Mouse (Mus musculus) testis, postnatal 14 days (tissue): Measurements from ENCODE around the gene Crlf2.
A peak's percentile ranks its signal among the peaks of the same experiment; 100 is the strongest.

ENCODE experiments used
- DNase-seq: peaks from one replicate; pipeline ENCODE4 v3.0.0; 2021; ENCODE audit warnings: low spot score

Crlf2 gene

GRCm38 (mm10) chr5:109558404-109559160 is at the start of gene Crlf2:
Crlf2 (minus strand) TSS chr5:109558993.
- peak; percentile 93 for DNase-seq

DNA sequence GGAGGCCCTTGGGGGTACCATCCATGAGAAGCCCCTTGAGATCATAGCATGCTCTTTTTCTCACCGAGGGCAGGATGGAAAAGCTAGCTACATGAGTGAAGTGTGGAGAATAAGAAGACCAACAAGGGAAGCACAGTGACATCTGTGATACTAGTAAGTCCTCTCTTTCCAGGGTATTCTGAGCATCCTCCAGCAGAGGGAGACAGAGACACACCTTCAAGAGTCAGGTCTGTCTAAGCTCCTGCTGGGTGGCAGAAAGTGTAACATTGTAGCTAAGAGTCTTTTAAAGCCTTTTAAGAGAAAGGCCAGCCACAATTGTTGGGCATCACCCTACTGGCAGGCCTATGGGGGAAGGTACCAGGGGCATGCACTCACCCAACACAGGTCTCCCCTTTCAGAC is 43.8 kb upstream of the Crlf2 start:
- DNase-seq: peak; percentile 30

DNA sequence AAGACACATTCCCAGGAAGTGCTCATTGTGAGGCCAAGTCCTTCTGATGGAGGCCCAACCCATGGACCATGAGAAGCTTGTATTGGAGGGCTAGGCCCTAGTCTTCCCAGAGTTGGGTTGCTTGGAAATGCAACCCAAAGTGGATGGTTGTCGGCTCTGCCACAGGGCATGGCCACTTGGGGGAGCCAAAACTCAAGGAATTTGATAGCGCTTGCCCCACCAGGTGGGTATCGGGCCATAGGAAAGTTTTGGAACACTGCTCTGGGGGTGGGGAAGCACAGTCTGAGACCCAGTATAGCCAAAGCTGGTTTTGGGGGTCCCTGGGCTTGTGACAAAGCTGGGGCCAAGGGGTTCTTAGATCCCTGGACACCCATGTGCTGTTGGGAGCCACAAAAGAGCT is 42.3 kb upstream of the Crlf2 start:
- no peak for DNase-seq

DNA sequence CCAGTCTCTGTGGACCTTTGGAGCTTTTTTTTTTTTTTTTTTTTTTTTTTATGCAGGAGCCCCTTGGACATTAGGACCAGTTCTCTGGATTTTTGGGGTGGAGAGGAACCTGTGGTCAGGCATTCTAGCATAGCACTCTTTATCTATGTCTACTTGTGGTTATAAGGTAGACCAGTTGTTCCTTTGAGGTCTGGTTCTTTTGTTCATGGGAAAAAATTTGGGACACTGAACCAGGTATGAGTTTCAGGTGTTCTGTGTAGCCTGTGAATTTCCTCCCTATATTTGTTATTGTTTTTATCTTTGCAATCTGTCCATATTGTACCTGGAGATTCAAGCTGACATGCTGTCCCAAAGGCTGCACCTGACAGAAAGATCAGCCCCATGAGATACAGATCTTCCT is 40.1 kb upstream of the Crlf2 start:
- DNase-seq: no peak

- no peak for DNase-seq
Measured at GRCm38 (mm10) chr5:109596647-109597046, 37.9 kb upstream of the Crlf2 start.

DNA sequence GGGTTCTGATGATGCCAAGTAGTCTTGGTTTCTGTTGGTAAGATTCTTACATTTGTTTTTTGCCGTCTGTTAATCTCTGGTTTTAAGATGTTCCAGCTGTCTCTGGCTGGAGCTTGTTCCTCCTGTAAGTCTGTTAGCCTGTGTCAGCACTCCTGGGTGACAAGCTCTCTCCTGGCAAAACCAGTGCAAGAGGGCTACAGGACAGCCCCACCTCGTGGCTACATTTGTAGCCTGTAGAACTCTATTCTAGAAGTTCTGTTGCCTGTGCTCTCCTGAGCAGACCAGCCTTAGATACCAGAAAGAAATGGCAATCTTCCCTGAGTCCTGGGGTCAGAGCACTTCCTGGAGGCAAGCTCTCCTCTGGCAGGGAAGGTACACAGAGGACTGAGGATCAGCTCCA is 4.0 kb upstream of the Crlf2 start:
- DNase-seq: no peak

DNA sequence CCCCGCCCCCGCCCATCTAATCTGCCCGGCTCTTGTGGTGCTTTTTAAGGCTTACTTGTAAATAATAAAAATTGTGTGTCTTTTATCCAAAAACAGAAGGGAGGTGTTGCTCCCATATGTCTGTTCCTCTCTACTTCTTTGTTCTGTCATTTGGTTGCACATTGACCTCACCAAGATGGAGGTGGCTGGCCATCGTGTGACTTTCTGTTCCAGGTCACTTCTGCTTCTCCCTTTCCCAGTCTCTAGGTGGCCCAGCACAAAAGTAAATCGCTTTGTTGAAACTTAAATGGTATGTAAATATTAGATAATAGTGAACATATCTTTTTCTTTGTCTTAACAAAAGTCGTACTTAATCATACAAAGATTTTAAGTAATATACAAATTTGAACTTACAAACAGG is 398 bp upstream of the Crlf2 start:
- peak; percentile 22 for DNase-seq

DNA sequence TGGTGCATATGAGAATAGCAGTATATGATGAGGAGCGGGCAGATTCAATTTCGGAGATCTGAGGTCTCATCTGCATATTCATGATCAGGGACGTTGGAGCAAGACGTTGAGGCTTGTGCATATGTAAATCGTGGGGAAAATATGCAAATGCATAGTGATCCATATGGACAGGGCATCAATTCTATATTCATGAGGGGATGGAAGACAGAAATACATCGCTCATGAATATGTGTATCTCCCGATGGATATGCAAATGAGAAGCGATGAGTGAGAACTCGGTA is 730 bp downstream of the Crlf2 start:
- DNase-seq: no peak

- peak; percentile 98 for DNase-seq
Measured at GRCm38 (mm10) chr5:109557321-109558122, 1.3 kb downstream of the Crlf2 start.

DNA sequence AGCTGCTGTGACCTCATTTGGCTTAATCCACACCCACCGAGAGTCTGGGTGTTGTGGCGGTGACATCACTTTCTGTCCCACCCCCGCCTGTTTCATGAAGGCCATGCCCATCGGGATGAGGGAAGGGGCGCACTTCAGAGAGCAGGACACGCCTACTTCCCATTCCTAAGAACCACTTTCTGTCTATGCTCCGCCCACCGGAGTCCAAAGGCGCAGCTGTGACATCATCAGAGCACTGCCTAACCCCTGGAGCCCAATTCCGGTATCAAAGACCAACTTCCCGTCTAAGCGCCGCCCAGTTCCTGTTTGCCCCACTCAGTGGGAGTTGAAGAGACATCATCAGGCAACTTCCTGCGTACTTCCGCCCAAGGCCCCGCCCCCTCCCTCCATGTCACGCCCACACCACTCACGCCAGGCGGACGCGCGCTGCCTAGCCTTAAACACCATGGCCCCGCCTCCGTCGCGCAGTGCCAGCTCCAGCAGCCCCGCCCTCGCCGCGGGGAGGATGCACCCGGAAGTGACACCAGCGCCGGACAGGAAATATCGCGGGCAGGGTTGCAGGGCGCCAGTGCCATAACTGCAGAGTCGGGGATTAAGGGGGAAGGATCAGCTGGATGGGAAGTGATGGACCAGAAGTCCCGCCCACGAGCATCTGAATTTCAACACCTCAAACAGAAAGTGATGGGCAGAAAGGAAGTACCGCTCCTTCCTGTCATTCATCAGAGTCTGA is 2.0 kb downstream of the Crlf2 start:
- DNase-seq: peak; percentile 96

- DNase-seq: peak; percentile 85
Measured at GRCm38 (mm10) chr5:109555676-109556571, 2.9 kb downstream of the Crlf2 start.

DNA sequence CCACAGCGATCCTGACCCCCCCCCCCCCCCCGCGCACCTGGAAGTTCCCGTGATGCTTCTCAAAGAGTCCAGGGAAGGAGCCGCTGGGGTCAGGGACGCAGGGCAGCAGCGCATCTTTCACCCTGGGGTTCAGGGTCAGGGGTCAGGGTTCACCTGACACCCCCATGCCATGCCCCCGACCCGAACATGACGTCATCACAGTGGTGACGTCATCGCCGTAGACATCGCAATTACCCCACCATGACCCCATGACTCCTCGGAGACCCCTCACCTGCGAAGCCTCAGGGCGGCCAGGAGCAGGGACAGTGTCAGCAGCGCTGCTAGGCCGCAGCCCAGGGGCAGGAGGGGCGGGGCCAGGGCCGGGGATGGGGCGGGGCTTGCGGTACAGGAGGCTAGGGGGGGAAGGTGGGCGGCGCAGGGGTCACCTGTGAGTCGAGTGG is 3.5 kb downstream of the Crlf2 start:
- DNase-seq: no peak

DNA sequence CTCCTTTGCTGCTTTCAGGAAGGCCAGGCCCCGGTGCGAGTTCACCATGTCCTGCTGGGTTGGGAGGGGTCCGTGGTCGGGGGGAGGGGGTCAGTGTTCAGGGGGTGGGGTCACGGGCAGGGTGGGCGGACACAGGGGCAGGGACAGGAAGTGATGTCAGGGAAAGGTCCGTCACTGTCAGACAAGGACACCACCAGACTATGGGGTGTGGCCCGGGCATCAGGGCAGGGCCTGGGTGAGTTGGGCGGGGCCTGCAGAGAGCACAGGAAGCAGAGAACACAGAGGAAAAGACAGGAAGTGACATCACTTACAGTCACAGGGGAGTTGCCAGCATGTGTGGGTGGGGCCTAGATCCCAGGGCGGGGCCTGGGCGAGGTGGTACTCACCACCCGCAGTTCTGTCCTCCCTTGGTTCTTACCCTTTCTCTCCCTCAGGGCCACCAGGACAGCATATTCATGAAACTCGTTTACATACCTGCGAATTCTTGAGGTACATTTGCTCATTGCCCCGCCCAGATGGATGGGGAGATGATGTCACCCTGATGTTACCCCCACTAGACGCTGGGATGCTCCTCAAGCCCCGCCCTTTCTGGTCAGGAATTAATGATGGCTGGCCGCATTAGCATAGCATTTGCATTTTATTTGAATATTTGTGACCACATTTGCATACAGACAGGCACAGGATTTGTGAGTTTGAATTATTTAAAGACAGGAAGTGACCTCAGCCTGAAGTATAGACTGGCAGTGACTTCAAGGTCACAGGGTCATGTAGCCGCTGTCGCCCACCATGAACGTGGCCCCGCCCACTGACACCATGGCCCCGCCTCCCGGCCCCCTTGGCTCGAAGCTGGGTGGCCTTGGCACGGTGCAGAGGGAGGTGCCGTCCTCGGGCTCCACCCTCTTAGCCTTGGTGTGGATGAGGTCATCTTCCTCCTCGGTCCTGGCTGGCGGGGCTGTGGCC is 4.4 kb downstream of the Crlf2 start:
- DNase-seq: peak; percentile 88

DNA sequence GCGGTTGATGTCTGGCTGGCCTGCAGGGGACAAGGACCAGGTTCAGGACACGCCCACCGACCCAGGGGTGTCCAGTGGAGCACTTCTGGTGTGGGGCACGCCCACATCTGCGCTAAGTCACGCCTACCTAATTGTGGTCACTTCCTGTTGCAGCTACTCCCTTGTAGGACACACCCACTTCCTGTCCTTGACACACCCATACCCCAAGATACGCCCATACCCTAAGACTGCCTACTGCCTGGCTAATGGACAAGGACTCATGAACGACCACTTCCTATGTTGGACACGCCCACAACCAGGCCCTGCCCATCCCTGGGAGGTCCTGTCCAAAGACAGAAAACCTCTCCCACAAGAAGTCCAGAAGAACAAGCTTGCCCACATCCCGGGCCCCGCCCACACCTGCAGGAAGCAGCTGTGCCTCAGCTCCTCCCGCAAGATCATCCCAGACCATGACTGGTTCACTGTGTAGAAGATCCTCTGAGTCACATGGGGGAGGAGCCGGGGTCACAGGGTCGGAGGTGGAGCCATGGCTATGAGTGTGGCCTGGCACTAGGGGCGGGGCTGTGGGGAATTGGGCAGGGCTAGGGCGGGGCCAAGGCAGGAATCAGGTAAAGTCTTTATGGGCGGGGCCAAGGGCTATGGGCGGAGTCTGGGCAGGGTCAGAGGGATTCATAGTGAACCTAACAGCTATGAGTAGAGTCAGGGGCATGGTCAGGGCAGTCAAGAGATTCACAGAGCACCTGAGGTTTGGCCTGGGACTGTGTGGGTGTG is 5.4 kb downstream of the Crlf2 start:
- peak; percentile 91 for DNase-seq

- DNase-seq: peak; percentile 79
Measured at GRCm38 (mm10) chr5:109552541-109552940, 6.3 kb downstream of the Crlf2 start.

GRCm38 (mm10) chr5:109552116-109552515 is 6.7 kb downstream of the Crlf2 start:
- DNase-seq: peak; percentile 79

DNA sequence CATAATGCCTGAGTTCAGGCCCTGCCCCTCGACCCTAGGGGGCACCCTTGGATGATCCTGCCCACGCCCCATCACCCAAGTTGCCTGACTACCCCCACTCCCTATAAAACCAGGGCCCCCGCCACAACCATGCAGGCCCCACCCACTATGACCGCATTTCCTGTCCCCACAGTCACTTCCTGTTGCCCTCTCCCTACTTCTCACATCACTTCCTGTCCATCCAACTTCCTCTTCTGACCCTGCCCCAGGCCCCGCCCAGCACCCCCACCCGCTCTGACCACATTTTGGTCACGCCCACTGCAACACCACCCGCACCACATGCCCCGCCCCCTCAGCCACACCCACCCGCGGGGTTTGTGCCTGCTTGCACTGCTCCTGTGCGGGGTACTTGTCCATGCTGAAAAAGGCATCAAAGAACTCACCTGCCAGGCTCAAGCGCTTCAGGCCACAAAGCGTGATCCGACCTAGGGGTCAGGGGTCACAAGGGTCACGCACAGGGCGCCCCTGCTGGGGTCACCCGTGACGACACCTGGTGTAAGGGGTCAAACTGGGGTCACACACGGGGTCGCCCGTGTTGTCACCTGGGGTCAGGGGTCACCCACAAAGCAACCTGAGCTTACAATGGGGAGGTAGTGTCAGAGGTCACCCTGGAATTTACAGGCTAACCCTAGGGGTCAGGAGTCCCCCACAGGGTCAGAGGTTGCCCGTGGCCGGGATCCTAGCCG is 7.6 kb downstream of the Crlf2 start:
- DNase-seq: peak; percentile 85

DNA sequence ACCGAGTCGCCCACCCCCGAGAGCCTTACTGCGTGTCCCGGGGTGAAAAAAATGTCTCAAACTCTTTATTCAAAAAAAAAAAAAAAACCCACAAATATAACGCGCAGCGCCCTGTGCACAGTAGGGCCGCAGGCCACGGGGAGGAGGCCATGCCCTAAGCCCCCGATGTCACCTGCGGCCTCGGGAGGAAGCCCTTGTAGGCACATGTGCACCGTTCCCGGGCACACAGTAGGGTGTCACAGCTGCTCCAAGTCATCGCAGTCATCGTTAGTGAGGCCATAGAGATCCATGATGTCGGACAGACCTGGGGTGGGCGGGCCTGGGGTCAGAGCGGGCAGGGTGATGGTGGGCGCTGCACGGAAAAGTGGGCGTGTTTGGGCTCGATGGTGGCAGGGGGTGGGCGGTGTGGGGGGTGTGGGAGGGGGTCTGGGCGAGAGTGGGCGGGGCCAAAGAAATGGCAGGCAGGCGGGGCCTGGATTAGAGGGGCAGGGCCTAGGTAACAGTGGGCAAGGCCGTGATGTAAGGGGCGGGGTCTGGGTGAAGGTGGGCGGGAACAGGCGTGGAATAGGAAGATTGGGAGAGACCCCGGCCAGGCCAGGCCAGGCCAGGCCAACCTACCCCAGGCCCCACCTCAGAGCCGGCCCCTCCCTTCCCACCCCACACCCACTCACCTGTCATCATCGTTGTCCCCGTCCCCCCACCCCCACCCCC is 8.4 kb downstream of the Crlf2 start:
- peak; percentile 84 for DNase-seq

- peak; percentile 35 for DNase-seq
Measured at GRCm38 (mm10) chr5:109548712-109549111, 10.1 kb downstream of the Crlf2 start.
